Mouse (Mus musculus): ENCODE results near the gene Hexb.

Gene Hexb

GRCm38 (mm10) chr13:97233092-97233491, 34.9 kb upstream of the Hexb start:
- Histone ChIP-seq H3K9me3 (ENCODE audit: low read length) (peaks cover 11% of the 10 kb centered on the region), H3K27me3 (ENCODE audit: insufficient read depth, low read length) (no peaks in the 10 kb centered on the region), H3K4me1 (replicated peaks; ENCODE audit: low read depth, low read length) (peaks cover 41% of the 10 kb centered on the region), H3K36me3 (ENCODE audit: insufficient read depth, low read length) (no peaks in the 10 kb centered on the region), H3K4me3 (replicated peaks; ENCODE audit: low read length) (no peak overlapping the region)
- TF ChIP-seq NANOG (IDR thresholded peaks at IDR 0.05; ENCODE audit: borderline replicate concordance, low read length) (no peak), CTCF (conservative IDR thresholded peaks at IDR 0.05; ENCODE audit: low read length) (peak; percentile 39), POU5F1 (IDR thresholded peaks at IDR 0.05; ENCODE audit: borderline replicate concordance, low read length) (no peak)

GRCm38 (mm10) chr13:97230101-97230500, 31.9 kb upstream of the Hexb start:
- H3K36me3 ChIP-seq (ENCODE audit: insufficient read depth, low read length) = no peaks in the 10 kb centered on the region
- no peaks in the 10 kb centered on the region for H3K27me3 ChIP-seq (ENCODE audit: insufficient read depth, low read length)
- peaks cover 16% of the 10 kb centered on the region for H3K9me3 ChIP-seq (ENCODE audit: low read length)
- TF ChIP-seq POU5F1 (IDR thresholded peaks at IDR 0.05; ENCODE audit: borderline replicate concordance, low read length) (no peak), CTCF (conservative IDR thresholded peaks at IDR 0.05; ENCODE audit: low read length) (no peak), NANOG (IDR thresholded peaks at IDR 0.05; ENCODE audit: borderline replicate concordance, low read length) (no peak)
- no peak overlapping the region for H3K4me3 ChIP-seq (replicated peaks; ENCODE audit: low read length)
- peaks cover 29% of the 10 kb centered on the region for H3K4me1 ChIP-seq (replicated peaks; ENCODE audit: low read depth, low read length)

- H3K36me3 ChIP-seq (ENCODE audit: insufficient read depth, low read length) = no peaks in the 10 kb centered on the region
- peaks cover 9% of the 10 kb centered on the region; the same call in 1 of the 2 replicates for H3K9me3 ChIP-seq (ENCODE audit: low read length)
- peaks cover 35% of the 10 kb centered on the region for H3K4me1 ChIP-seq (replicated peaks; ENCODE audit: low read depth, low read length)
- TF ChIP-seq NANOG (IDR thresholded peaks at IDR 0.05; ENCODE audit: borderline replicate concordance, low read length) (no peak), CTCF (conservative IDR thresholded peaks at IDR 0.05; ENCODE audit: low read length) (no peak), POU5F1 (IDR thresholded peaks at IDR 0.05; ENCODE audit: borderline replicate concordance, low read length) (no peak)
- no peak overlapping the region for H3K4me3 ChIP-seq (replicated peaks; ENCODE audit: low read length)
- H3K27me3 ChIP-seq (ENCODE audit: insufficient read depth, low read length) = no peaks in the 10 kb centered on the region
Observed at GRCm38 (mm10) chr13:97227795-97228194, 29.6 kb upstream of the Hexb start.

GRCm38 (mm10) chr13:97225130-97225529, 27.0 kb upstream of the Hexb start:
- Histone ChIP-seq H3K4me3 (replicated peaks; ENCODE audit: low read length) (peak overlapping the region; percentile 48), H3K9me3 (ENCODE audit: low read length) (0 out of 2 replicates have a peak, but pooled peaks cover 5% of the 10 kb centered on the region), H3K27me3 (ENCODE audit: insufficient read depth, low read length) (no peaks in the 10 kb centered on the region), H3K36me3 (ENCODE audit: insufficient read depth, low read length) (no peaks in the 10 kb centered on the region), H3K4me1 (replicated peaks; ENCODE audit: low read depth, low read length) (peaks cover 35% of the 10 kb centered on the region)
- TF ChIP-seq POU5F1 (IDR thresholded peaks at IDR 0.05; ENCODE audit: borderline replicate concordance, low read length) (no peak), NANOG (IDR thresholded peaks at IDR 0.05; ENCODE audit: borderline replicate concordance, low read length) (no peak), CTCF (conservative IDR thresholded peaks at IDR 0.05; ENCODE audit: low read length) (no peak)

GRCm38 (mm10) chr13:97224341-97224982, 26.3 kb upstream of the Hexb start:
- H3K27me3 ChIP-seq (ENCODE audit: insufficient read depth, low read length) = no peaks in the 10 kb centered on the region
- peak overlapping the region; percentile 48; the same call in 1 of the 2 replicates for H3K4me3 ChIP-seq (replicated peaks; ENCODE audit: low read length)
- H3K9me3 ChIP-seq (ENCODE audit: low read length) = 0 out of 2 replicates have a peak, but pooled peaks cover 5% of the 10 kb centered on the region
- no peaks in the 10 kb centered on the region for H3K36me3 ChIP-seq (ENCODE audit: insufficient read depth, low read length)
- H3K4me1 ChIP-seq (replicated peaks; ENCODE audit: low read depth, low read length) = peaks cover 35% of the 10 kb centered on the region
- TF ChIP-seq NANOG (IDR thresholded peaks at IDR 0.05; ENCODE audit: borderline replicate concordance, low read length) (no peak), CTCF (conservative IDR thresholded peaks at IDR 0.05; ENCODE audit: low read length) (no peak)

- no peak for TF ChIP-seq POU5F1 (IDR thresholded peaks at IDR 0.05; ENCODE audit: borderline replicate concordance, low read length)
- TF ChIP-seq CTCF (conservative IDR thresholded peaks at IDR 0.05; ENCODE audit: low read length) = no peak
- TF ChIP-seq NANOG (IDR thresholded peaks at IDR 0.05; ENCODE audit: borderline replicate concordance, low read length) = no peak
- Histone ChIP-seq H3K4me3 (replicated peaks; ENCODE audit: low read length) (no peak overlapping the region), H3K27me3 (ENCODE audit: insufficient read depth, low read length) (no peaks in the 10 kb centered on the region), H3K4me1 (replicated peaks; ENCODE audit: low read depth, low read length) (peaks cover 35% of the 10 kb centered on the region), H3K36me3 (ENCODE audit: insufficient read depth, low read length) (no peaks in the 10 kb centered on the region), H3K9me3 (ENCODE audit: low read length) (0 out of 2 replicates have a peak, but pooled peaks cover 5% of the 10 kb centered on the region)
Observed at GRCm38 (mm10) chr13:97223856-97224255, 25.7 kb upstream of the Hexb start.

- Histone ChIP-seq H3K9me3 (ENCODE audit: low read length) (no peaks in the 10 kb centered on the region), H3K4me1 (replicated peaks; ENCODE audit: low read depth, low read length) (peaks cover 22% of the 10 kb centered on the region), H3K27me3 (ENCODE audit: insufficient read depth, low read length) (no peaks in the 10 kb centered on the region), H3K36me3 (ENCODE audit: insufficient read depth, low read length) (no peaks in the 10 kb centered on the region), H3K4me3 (replicated peaks; ENCODE audit: low read length) (no peak overlapping the region)
- no peak for TF ChIP-seq CTCF (conservative IDR thresholded peaks at IDR 0.05; ENCODE audit: low read length)
- no peak for TF ChIP-seq POU5F1 (IDR thresholded peaks at IDR 0.05; ENCODE audit: borderline replicate concordance, low read length)
- no peak for TF ChIP-seq NANOG (IDR thresholded peaks at IDR 0.05; ENCODE audit: borderline replicate concordance, low read length)
Observed at GRCm38 (mm10) chr13:97220022-97220421, 21.9 kb upstream of the Hexb start.

- H3K9me3 ChIP-seq (ENCODE audit: low read length) = no peaks in the 10 kb centered on the region
- peaks cover 22% of the 10 kb centered on the region for H3K4me1 ChIP-seq (replicated peaks; ENCODE audit: low read depth, low read length)
- H3K27me3 ChIP-seq (ENCODE audit: insufficient read depth, low read length) = no peaks in the 10 kb centered on the region
- TF ChIP-seq POU5F1 (IDR thresholded peaks at IDR 0.05; ENCODE audit: borderline replicate concordance, low read length) (no peak), NANOG (IDR thresholded peaks at IDR 0.05; ENCODE audit: borderline replicate concordance, low read length) (no peak), CTCF (conservative IDR thresholded peaks at IDR 0.05; ENCODE audit: low read length) (no peak)
- H3K36me3 ChIP-seq (ENCODE audit: insufficient read depth, low read length) = no peaks in the 10 kb centered on the region
- H3K4me3 ChIP-seq (replicated peaks; ENCODE audit: low read length) = no peak overlapping the region
Observed at GRCm38 (mm10) chr13:97216196-97216595, 18.0 kb upstream of the Hexb start.

- H3K9me3 ChIP-seq (ENCODE audit: low read length) = no peaks in the 10 kb centered on the region
- no peaks in the 10 kb centered on the region for H3K27me3 ChIP-seq (ENCODE audit: insufficient read depth, low read length)
- H3K4me1 ChIP-seq (replicated peaks; ENCODE audit: low read depth, low read length) = peaks cover 22% of the 10 kb centered on the region
- no peaks in the 10 kb centered on the region for H3K36me3 ChIP-seq (ENCODE audit: insufficient read depth, low read length)
- TF ChIP-seq NANOG (IDR thresholded peaks at IDR 0.05; ENCODE audit: borderline replicate concordance, low read length) (no peak), CTCF (conservative IDR thresholded peaks at IDR 0.05; ENCODE audit: low read length) (no peak), POU5F1 (IDR thresholded peaks at IDR 0.05; ENCODE audit: borderline replicate concordance, low read length) (no peak)
- H3K4me3 ChIP-seq (replicated peaks; ENCODE audit: low read length) = no peak overlapping the region
Observed at GRCm38 (mm10) chr13:97215563-97215962, 17.4 kb upstream of the Hexb start.

Data from E14TG2a.4 (cell line).